Comparison of ENCODE assay signal across 23 mouse cellular contexts in the genomic region with DNA sequence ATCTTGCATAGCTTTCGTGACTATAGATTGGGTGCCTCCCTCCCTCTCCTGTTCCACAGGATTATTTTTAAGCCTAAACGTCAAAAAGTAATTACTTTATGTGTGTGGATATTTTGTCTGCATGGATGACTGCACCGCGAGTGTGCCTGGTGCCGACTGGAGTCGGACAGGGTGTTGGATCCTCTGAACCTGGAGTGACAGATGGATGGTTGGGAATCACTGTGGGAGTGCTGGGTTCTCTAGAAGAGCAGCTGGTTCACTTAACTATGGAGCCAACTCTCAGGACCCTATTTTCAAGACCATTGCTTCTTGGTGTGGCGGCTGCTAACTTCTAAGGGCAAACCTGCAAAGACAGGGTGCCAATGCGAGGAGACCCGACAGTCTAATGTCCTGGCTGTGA. TPM values are rescaled to one million over a fixed set of nuclear protein-coding genes. Genes with fewer than 3 reads are reported as not detected.
DNase-seq lines count a peak whose midpoint lies in the region; ATAC-seq and TF ChIP-seq lines count a peak whose summit lies in the region.
"Had no signal": no experiment of that assay in that cellular context is flagged by ENCODE, and none has a peak within 500 bp of the region (broad histone marks: within the 10 kb centered on the region; RNA-seq: fewer than 3 reads in every experiment).

No protein-coding gene starts in this region.

- peak overlapping the region; percentile 76 for H3K27ac ChIP-seq in kidney, postnatal 0 days
- no peak overlapping the region for H3K27ac ChIP-seq in midbrain, postnatal 0 days (ENCODE audit: low read depth, low read length)
- H3K27ac ChIP-seq in midbrain, embryonic 13.5 days = no peak overlapping the region
- no peak overlapping the region for H3K27ac ChIP-seq in hindbrain, embryonic 16.5 days (ENCODE audit: low read depth, low read length)
- H3K27ac ChIP-seq in forebrain, embryonic 12.5 days = no peak overlapping the region
- H3K27ac ChIP-seq: forebrain, embryonic 10.5 days; hindbrain, embryonic 10.5 days; neural tube, embryonic 13.5 days had no signal

- no peak overlapping the region for H3K9ac ChIP-seq in kidney, postnatal 0 days (ENCODE audit: low read depth, low read length)
- no peak overlapping the region for H3K9ac ChIP-seq in midbrain, postnatal 0 days (replicated peaks; ENCODE audit: low read length, poor library complexity, severe bottlenecking)
- H3K9ac ChIP-seq in midbrain, embryonic 13.5 days (replicated peaks) = no peak overlapping the region
- H3K9ac ChIP-seq in hindbrain, embryonic 16.5 days (ENCODE audit: low read depth, low read length) = no peak overlapping the region
- no peak overlapping the region for H3K9ac ChIP-seq in forebrain, embryonic 12.5 days
- H3K9ac ChIP-seq: neural tube, embryonic 13.5 days had no signal

- WGBS in kidney, postnatal 0 days = 58% methylated on average over 9 of the region's 9 CpGs
- 90% methylated on average over 9 of the region's 9 CpGs for WGBS in midbrain, postnatal 0 days
- WGBS in midbrain, embryonic 13.5 days = 90% methylated on average over 9 of the region's 9 CpGs
- WGBS in hindbrain, embryonic 16.5 days = 75% methylated on average over 9 of the region's 9 CpGs
- 93% methylated on average over 9 of the region's 9 CpGs for WGBS in forebrain, embryonic 12.5 days

- peaks cover 22% of the 10 kb centered on the region for H3K4me1 ChIP-seq in kidney, postnatal 0 days (replicated peaks; ENCODE audit: insufficient read depth, low read length)
- H3K4me1 ChIP-seq in midbrain, postnatal 0 days (ENCODE audit: insufficient read depth, low read length) = no peaks in the 10 kb centered on the region
- peaks cover 19% of the 10 kb centered on the region for H3K4me1 ChIP-seq in midbrain, embryonic 13.5 days (replicated peaks)
- H3K4me1 ChIP-seq in hindbrain, embryonic 16.5 days (ENCODE audit: control insufficient read depth, insufficient read depth, low read depth, low read length) = peaks cover 3% of the 10 kb centered on the region; the same call in 1 of the 2 replicates
- peaks cover 18% of the 10 kb centered on the region for H3K4me1 ChIP-seq in forebrain, embryonic 12.5 days

- no peaks in the 10 kb centered on the region for H3K9me3 ChIP-seq in kidney, postnatal 0 days (replicated peaks; ENCODE audit: low read length)
- H3K9me3 ChIP-seq in midbrain, postnatal 0 days (ENCODE audit: low read length) = no peaks in the 10 kb centered on the region
- H3K9me3 ChIP-seq in midbrain, embryonic 13.5 days = no peaks in the 10 kb centered on the region
- no peaks in the 10 kb centered on the region for H3K9me3 ChIP-seq in hindbrain, embryonic 16.5 days (ENCODE audit: control insufficient read depth, low read length)
- H3K9me3 ChIP-seq in forebrain, embryonic 12.5 days = no peaks in the 10 kb centered on the region
- H3K9me3 ChIP-seq: forebrain, embryonic 10.5 days; hindbrain, embryonic 10.5 days; neural tube, embryonic 13.5 days had no signal

- TF ChIP-seq CTCF in kidney, postnatal 0 days (IDR thresholded peaks at IDR 0.05; ENCODE audit: low read depth) = no peak
- TF ChIP-seq CTCF in midbrain, postnatal 0 days (IDR thresholded peaks at IDR 0.05) = no peak

- ATAC-seq in kidney, postnatal 0 days (replicated peaks; ENCODE audit: low FRiP score, low read depth) = no peak
- no peak for ATAC-seq in midbrain, postnatal 0 days (ENCODE audit: low FRiP score)
- no peak for ATAC-seq in midbrain, embryonic 13.5 days
- ATAC-seq in hindbrain, embryonic 16.5 days = no peak; the same call in 1 of the 2 replicates
- no peak for ATAC-seq in forebrain, embryonic 12.5 days (ENCODE audit: low FRiP score)
- ATAC-seq: intestine, postnatal 0 days had no signal

- peaks cover 13% of the 10 kb centered on the region; the same call in 1 of the 2 replicates for H3K36me3 ChIP-seq in kidney, postnatal 0 days (ENCODE audit: insufficient read depth, low read length)
- peaks cover 42% of the 10 kb centered on the region for H3K36me3 ChIP-seq in midbrain, postnatal 0 days (ENCODE audit: insufficient read depth, low read length)
- peaks cover 76% of the 10 kb centered on the region for H3K36me3 ChIP-seq in midbrain, embryonic 13.5 days
- peaks cover 10% of the 10 kb centered on the region for H3K36me3 ChIP-seq in hindbrain, embryonic 16.5 days (ENCODE audit: control insufficient read depth, insufficient read depth, low read length)
- H3K36me3 ChIP-seq in forebrain, embryonic 12.5 days (replicated peaks) = peaks cover 67% of the 10 kb centered on the region
- H3K36me3 ChIP-seq: G1E had no signal

- no peaks in the 10 kb centered on the region for H3K27me3 ChIP-seq in kidney, postnatal 0 days (ENCODE audit: insufficient read depth, low read length)
- no peaks in the 10 kb centered on the region for H3K27me3 ChIP-seq in midbrain, postnatal 0 days (ENCODE audit: insufficient read depth, low read length)
- no peaks in the 10 kb centered on the region for H3K27me3 ChIP-seq in midbrain, embryonic 13.5 days
- no peaks in the 10 kb centered on the region for H3K27me3 ChIP-seq in hindbrain, embryonic 16.5 days (replicated peaks; ENCODE audit: control insufficient read depth, insufficient read depth, low read length)
- no peaks in the 10 kb centered on the region for H3K27me3 ChIP-seq in forebrain, embryonic 12.5 days
- H3K27me3 ChIP-seq: neural tube, embryonic 13.5 days had no signal

- no peak for DNase-seq in kidney, postnatal 0 days (ENCODE audit: low spot score)
- DNase-seq in kidney, postnatal 4 days = no peak
- peak; percentile 46 for DNase-seq in midbrain, postnatal 0 days (ENCODE audit: low spot score)
- DNase-seq in cerebellum, postnatal 25 days = peak; percentile 42 to 54
- DNase-seq: adrenal gland, adult 2 months; layer of hippocampus, adult 9-11 months; thymus, adult 18-20 months had no signal

- no peak overlapping the region for H3K4me2 ChIP-seq in kidney, postnatal 0 days (ENCODE audit: low read length)
- H3K4me2 ChIP-seq in midbrain, postnatal 0 days (ENCODE audit: low read depth, low read length, poor library complexity, severe bottlenecking) = no peak overlapping the region
- H3K4me2 ChIP-seq in midbrain, embryonic 13.5 days (replicated peaks) = no peak overlapping the region
- H3K4me2 ChIP-seq in hindbrain, embryonic 16.5 days (ENCODE audit: low read length) = no peak overlapping the region
- no peak overlapping the region for H3K4me2 ChIP-seq in forebrain, embryonic 12.5 days
- H3K4me2 ChIP-seq: neural tube, embryonic 13.5 days had no signal

- H3K4me3 ChIP-seq in kidney, postnatal 0 days (replicated peaks; ENCODE audit: low read depth, low read length) = no peak overlapping the region
- H3K4me3 ChIP-seq in midbrain, postnatal 0 days (ENCODE audit: low read depth, low read length) = no peak overlapping the region
- no peak overlapping the region for H3K4me3 ChIP-seq in midbrain, embryonic 13.5 days (replicated peaks)
- H3K4me3 ChIP-seq in hindbrain, embryonic 16.5 days (ENCODE audit: low read length) = no peak overlapping the region
- no peak overlapping the region for H3K4me3 ChIP-seq in forebrain, embryonic 12.5 days (replicated peaks)
- H3K4me3 ChIP-seq: forebrain, embryonic 10.5 days; hindbrain, embryonic 10.5 days; neural tube, embryonic 13.5 days had no signal

RNA-seq across cellular contexts. Expression of gene BC051665, which starts 50.9 kb away (rescaled TPM):
- not detected in 2 replicates for polyA plus RNA-seq in kidney, postnatal 0 days (2015; fragmentation: Nextera tagmentation; extraction: Ambion mirVana)
- not detected in 2 replicates for total RNA-seq in midbrain, postnatal 0 days (2014; rRNA removed)
- not detected in 2 replicates for polyA plus RNA-seq in midbrain, postnatal 0 days (2015; fragmentation: Nextera tagmentation; extraction: Ambion mirVana)
- not detected in 2 replicates for polyA plus RNA-seq in midbrain, embryonic 13.5 days (2015; fragmentation: Nextera tagmentation; extraction: Ambion mirVana)
- polyA plus RNA-seq in hindbrain, embryonic 16.5 days (2015; fragmentation: Nextera tagmentation; extraction: Ambion mirVana) = not detected in 2 replicates
- not detected in 2 replicates for polyA plus RNA-seq in forebrain, embryonic 12.5 days (2016; fragmentation: Nextera tagmentation; extraction: Ambion mirVana)
- total RNA-seq: adrenal gland, adult 2 months; G1E; left cerebral cortex, postnatal 36 days; megakaryocyte, adult 5-6 weeks; monocyte, adult 5-6 weeks had no signal
- polyA plus RNA-seq: adrenal gland, adult 2 months; embryonic facial prominence, embryonic 14.5 days; forebrain, embryonic 10.5 days; G1E; gonadal fat pad, adult 2 months; heart, embryonic 14.5 days; hindbrain, embryonic 10.5 days; intestine, postnatal 0 days; liver, embryonic 16.5 days; neural tube, embryonic 13.5 days; urinary bladder, adult 2 months had no signal

Comparison
In these comparisons a context has a peak if more than half of its experiments do, and no peak if none do; other contexts are left out.
1. DNase-seq: peak in midbrain, postnatal 0 days (single experiment) and cerebellum, postnatal 25 days (2 of 2); none in kidney, postnatal 0 days (single experiment) and kidney, postnatal 4 days (0 of 2).